Mouse (Mus musculus) kidney, adult 18-20 months (tissue): ENCODE measurements at regions not wholly inside any gene's neighbourhood (a gene's known extent, or its start where the extent isn't known, plus 50 kb on each side); places are given as distances from the start of the nearest gene placed in this dataset.
A peak's percentile ranks its signal among the peaks of the same experiment; 100 is the strongest.

Experiments
- DNase-seq: peaks from one replicate; pipeline ENCODE4 v3.0.0; 2021

DNA sequence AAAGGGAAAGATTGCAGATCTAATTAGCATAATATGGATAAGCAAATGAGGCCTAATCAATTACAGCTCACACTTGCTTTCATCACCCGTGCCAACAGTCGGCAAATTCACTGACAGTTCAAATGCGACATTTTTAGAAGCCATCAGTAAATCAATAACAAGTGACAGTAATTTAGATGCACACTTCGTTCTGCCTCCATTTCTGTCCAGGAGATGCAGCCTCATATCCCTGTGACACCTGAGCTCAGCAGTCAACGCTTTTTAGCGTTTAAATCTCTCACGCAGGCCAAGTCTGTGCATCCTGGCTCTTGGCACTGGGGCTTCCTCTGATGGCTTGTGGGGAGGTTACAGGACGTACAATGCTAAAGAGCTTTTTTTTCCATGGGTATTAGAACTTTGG is 218.0 kb downstream of the Nuf2 start:
- DNase-seq: no peak

DNA sequence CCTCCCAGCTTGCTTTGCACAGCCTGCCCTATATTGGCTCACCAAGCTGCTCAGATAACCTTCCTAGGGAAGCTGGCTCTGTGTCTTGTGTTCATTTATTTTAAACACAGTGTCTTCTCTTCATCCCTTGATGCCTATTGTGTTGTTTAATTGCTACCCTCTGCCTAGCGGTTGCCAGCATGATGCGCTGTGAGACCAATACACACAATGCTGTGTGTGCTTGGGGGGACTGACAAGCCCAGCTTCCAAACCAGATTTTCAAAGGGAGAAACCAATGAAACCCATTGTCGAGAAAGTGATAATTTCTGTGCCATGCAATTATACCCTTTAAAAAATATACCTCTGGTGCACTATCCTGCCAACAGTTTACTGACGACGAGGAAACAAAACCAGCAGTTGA is 247.8 kb downstream of the Nuf2 start:
- no peak for DNase-seq

DNA sequence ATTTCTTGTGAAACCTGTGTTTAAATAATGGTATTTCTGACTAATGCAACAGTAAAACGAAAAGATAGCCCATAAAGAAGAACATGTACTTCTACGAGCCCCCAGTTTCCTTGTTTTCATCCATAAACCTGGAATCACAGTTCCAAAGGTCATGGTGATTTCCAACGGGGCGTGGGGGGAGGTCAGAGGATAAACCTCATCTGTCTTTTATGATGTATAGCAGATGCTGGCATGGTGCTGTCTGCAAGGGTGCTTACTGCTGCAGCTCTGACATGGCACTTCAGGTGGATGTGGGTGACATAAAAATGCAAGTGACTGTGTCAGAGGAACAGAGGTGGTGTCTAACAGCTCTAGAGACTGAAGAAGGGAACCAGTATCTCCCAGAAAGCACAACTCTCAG is 260.5 kb downstream of the Nuf2 start:
- DNase-seq: no peak

DNA sequence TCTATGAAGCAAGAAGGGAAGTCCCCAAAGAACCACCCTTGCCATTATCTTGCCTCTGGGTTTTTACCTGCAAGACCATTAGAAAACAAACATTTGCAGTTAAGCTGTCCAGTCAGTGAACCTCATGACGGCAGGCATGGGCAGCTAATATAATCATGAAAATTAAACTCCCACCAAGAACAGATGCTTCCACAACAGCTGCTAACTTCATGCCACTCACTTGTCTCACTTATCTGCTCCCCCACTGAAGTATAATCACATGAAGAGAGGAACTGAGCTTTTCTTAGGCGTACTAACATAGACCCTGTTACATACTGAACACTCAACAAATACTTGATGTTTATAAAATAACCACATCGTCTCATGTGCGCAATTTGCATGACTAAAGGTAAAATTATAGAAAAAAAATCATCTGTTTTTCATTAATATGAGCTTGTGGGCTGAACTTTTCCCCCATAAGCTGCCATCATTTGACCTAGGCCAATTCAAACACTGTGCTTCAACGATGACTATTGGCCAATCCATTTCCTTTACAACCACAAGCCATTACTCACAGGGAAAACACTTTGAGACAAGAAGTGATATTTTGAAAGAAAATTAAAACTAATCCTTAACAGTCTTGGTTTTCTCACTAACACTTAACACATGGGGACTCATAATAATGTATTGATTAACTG is 267.1 kb downstream of the Nuf2 start:
- DNase-seq: no peak

DNA sequence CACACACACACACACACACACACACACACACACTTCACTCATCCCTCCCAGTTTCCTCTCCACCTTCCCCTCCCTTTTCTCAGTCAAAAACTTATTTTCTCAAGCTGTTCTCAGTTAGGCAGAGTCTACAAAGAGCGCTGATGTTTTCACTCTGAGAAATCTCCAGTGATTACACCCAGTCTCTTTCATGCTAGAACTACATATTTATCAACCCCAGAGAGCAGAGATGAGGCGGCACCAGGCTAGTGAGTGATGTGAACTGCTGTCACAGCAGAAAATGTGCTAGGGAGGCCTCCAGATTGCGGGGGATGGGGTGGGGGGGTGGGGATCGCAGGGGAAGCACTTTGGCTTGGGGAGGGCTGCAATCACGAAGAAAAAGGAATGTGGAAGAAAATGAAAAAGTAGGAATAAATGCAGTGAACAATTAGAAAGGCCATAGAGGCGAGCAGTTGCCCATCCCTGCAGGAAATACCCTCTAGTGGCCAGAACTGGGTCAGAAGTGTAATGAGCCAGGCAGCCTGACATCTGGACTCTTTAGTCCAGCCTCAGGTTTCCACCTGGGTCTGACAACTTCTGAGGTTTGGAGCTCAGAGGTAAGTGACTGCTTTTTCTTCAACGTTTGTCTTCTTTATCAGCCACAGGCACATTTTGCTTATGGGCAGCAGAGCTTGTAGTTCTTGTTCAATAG is 276.9 kb downstream of the Nuf2 start:
- DNase-seq: peak; percentile 8

DNA sequence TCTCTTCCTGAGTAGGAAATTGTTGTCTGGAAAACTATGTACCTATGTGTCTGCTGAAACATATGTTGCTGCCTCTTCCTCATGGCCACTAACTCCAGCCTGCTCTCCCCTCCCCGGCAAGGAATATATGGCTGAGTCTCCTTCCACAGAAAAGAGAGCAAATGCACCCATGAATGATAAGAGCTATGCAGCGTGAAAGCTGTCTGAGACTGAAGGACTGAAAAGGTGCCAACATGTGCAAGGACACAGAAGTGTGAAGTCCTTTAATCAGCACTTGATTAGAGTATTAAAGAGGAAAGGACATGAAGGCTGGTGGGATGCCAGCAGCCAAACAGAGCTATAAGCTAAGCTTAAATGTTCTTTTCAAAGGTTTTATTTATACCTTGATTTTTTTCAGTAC is 279.1 kb downstream of the Nuf2 start:
- DNase-seq: no peak

DNA sequence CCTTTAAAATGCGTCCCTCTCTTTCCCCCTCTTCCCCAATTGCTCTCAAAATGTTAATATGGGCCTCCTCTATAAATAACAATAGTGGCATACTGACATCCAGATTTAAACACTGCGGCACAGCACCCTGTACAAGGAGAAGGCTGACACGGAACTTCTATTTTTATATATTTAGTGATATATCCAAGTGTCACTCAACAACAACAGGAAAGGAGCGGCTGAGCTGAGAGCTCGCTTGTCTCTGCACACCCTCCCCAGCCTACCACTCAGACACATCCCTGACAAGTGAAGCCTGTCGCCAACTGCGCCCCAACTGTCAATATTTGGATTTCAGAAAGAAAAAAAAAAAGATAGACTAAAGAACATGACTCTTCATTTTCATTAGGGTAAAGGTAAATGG is 282.2 kb downstream of the Nuf2 start:
- DNase-seq: no peak

DNA sequence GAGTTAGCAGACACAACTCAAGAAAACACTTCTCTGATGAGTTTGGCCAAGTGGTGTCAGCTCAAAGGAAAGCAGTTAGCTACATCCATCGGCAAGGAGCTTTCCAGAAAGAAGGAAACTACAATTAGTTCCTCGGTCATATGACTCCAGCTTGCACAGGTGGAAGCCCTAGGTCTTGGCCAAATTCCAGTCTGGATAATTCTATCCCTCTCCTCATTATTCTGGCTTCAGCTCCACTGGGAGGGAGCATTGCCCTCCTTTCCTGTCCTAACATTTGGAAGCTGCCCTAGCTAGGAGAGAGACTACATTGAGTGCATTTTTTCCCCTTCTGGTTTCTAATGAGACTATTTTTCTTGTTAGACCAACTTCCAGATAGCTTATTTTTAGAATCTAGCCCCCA is 290.9 kb downstream of the Nuf2 start:
- no peak for DNase-seq

DNA sequence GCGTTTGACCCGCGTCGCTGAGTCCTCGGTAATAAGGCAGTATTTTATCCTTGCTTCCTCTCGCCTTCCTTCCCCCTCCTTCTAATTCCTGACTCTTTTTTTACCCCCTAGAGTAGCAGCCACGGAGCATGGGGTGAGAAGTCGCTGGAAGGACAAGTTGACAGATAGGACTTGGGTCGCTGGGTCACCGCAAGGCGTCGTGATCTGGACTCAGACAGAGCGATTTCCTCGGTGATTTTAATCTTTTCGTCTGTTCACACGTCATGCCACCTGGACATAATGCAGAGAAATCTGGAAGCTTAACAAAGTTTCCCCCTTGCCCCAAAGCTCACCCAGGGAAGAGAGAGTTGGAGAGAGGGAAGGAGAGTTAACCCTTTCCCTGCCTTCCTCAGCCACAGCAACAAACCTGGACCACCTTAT is 292.6 kb downstream of the Nuf2 start:
- peak; percentile 52 for DNase-seq

DNA sequence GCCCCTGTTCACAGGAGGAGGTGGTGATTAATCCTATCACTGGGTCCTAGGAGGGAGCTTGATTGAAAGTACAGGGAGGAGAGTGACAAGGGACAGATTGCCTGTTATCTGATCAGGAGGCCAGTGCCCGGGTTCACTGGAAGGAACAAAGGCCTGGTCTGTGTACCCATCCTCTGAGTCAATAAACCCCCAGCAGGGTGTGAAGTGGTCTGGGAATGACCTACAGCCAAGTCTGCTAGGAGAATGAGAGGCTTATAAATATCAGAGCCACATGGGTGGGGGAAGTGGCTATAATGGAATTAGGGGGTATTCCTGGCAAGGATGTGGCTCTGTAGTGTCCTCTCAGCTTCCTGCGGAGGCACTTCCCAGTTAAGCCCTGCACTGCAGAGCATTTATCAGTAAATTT is 296.0 kb downstream of the Nuf2 start:
- peak; percentile 33 for DNase-seq

DNA sequence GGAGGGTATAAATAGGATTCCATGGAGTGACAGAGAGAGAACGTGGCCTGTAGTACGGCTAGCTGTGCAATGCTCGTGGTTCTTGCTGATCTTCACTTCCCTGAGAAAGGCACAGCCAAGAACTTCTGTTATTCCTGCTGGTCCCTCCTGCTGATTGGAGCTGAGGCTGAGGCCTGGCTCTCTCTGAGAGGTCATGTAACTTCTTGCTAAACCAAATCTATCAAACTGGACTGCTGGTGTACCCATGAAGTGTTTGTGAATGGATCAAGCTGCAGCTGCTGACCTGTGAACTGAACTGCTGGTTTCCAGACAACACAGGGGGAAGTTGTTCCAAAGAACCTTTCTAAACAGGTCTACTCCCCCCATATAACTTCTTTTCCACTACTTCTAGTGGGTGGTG is 297.9 kb downstream of the Nuf2 start:
- no peak for DNase-seq

DNA sequence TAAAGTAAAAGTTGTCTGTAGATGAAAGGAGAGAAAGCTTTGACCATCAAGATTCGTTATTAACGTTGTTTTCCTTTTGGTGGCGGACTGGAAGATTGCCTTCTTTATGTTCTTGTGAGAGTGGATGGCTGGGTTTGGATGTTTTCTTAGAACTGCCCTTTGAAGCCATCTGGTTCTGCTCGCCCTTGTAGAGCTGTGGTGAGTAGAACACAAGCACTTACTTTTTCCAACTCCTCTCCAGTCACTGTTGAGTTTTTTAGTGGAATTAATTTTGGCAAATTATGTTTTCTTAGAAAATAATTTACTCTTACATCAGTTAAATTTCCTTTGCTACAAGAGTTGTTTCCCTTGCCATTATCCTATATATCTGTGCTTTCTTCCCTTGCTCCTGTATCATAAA is 301.2 kb downstream of the Nuf2 start:
- no peak for DNase-seq

DNA sequence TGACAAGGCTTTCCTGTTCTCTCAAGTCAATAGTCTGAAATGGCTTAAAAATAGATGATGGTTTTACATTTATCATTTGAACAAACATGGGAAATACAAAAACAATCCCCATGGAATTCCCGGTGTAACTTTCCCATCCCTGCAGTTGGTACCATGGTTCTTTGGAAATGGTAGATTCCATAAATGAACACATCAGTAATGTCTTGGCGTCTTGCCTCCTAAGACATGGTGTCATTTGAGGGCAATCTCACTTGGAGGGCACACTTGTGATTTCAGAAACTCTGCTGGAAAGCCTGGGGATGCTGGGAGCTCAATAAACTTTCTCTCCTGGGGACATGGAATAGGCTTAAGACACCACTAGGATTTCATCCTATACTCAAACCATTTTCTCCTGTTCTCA is 306.8 kb downstream of the Nuf2 start:
- no peak for DNase-seq

DNA sequence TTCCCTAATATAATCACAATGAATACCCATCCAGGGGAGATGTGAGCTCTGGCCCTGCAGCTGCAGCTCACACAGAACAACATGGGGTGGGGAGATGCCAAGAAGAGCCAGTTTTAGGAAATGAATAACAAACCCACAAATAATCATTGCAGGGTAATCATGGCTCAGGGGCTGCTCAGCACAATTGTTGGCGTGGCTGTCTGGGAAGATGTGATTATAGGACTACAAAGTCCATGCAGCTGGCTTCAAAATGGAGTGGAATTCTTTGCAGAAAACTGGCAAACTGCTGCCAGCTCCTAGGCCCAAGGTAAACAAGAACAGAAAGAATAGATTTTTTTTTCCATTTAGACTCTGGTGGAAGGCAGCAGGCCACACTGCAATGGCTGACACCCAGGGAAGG is 343.6 kb downstream of the Nuf2 start:
- no peak for DNase-seq

DNA sequence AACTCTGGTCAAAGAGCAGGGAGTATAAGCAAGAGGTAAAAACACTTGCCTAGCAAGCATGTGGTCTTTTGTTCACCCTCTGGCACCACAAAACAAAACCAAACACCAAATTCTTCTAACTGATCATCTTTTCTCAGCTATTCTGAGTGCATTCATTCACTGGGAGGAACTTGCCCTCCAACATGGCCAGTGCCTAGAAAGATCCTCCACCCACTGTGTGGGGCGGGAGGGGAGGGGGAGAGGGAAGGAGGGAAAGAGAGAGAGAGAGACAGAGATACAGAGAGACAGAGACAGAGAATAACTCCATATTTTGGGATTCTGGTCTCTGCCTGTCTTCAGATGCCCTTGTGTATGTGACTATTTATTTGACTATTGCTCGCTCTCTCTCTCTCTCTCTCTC is 360.9 kb downstream of the Nuf2 start:
- no peak for DNase-seq

DNA sequence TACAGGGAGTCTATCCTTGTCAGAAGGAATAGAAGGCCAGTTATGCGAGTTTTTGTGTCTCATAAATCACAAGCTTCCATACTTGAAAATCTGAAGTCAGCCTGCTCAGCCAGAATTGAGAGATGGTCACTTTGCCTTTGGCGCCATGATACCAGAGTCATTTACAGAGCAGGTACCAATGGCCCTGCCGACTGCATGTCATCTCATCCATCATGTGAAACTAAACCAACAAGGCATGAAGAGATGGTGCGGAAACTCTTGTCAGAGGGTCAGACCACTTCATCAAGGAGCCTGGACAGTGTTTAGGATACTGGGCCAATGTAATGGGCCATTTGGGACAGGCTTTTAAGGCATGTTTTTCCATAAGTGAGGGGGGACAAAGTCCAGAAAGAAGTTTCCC is 363.2 kb downstream of the Nuf2 start:
- DNase-seq: no peak

DNA sequence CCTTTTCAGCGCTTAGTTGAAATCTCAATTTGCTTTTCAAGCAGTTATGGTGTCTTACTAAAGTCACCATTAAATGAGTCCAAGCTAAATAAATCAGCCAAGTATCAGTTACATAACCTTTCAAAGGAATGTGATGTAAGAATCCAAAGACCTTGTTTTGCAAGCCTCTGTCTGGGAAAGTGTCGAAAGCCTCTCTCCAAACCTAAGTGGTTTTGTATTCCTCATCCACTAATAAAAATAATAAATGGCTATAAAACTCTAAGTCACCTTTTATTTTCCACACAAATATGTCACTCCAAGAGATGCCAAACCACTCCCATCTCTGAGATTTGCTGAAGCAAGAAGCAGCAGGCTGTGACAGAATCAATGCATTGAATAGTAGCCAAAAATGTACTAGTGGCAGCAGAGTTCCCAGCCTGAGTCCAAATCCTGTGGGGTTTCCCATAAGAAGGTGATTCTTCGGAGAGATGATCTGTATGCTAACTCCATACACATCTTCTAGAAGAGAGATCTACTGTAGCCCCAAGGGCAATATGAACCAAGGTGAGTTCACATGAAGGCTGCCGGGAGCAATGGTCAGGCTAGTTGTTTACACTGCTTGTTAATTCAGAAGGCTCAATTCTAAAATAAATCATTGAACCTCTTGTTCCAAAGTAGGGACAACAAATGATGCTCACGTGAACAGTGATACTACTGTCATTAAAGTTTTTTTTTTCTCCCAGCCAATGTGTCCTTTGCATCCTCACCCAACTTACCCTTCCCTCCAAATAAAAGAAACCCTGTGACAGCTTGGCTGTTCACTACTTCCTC is 365.0 kb downstream of the Nuf2 start:
- DNase-seq: peak; percentile 14

DNA sequence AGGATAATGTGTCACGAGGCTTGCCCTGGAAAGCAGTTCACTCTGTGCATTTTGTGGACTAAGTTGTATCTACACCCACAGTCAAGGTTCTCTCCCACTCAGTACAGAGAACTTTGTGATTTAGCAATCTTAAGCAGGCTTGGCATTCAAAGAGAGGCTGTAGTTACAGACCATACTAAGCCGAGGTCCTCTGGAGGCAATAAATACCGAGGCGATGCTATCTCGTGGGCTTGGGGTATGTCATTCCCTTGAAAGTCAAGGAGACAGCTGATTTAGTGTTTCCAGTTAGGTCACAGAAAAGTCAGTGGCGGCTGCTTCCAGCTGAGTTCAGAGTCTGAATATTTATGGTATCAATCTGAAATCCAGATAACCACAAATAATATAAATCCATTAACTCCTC is 370.4 kb downstream of the Nuf2 start:
- DNase-seq: peak; percentile 28

DNA sequence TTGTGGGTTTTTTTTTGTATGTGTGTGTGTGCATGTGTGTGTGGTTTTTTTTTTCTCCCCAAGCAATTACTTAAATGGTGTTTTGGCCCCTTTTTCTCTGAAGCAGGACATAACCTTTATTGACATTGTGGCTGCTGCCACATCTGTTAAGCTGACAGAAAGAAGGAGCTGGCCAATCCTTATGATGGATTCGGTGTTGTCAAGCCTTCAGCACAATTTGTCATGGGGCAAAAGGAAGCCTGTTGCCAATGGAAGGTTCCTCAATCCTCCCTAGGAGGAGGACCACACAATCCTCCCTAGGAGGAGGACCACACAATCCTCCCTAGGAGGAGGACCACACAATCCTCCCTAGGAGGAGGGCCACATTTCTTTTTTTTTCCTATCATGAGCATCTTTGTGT is 371.0 kb downstream of the Nuf2 start:
- no peak for DNase-seq

DNA sequence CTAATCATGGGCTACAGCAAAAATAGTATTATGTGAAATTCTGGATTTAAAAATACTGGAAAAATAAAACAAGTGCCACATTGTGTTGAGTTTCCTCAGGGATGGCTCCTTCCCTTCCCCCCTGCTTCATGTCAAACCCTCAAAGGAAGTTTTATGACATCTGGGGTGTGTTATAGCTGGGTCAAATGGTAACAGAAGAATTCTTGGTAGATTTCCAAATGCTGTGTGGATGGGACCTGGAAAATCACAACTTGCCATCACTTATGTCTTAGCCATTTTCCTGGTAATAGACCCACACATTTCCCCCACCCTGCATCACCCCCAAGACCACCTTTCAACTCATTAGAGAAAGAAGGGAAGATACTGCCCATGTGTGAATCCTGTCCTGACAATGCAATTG is 371.5 kb downstream of the Nuf2 start:
- DNase-seq: no peak

DNA sequence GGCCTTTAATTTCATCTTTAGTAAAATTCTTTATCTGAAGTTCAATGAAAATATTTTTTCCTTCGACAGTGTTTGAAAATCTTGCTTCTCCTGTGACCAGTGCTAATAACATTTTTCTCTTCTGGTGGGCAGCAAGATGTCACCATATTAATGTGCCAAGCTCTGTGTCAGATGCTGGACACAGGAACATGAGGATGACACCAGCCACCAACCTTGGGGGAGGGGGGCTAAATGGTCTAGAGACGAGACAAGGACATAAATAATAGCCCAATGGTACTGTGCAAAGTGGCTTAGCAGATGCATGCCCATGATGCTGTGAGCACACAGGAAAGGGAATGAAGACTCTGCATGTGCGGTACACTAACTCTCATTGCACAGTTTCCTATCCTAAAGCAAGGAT is 373.8 kb downstream of the Nuf2 start:
- DNase-seq: no peak

DNA sequence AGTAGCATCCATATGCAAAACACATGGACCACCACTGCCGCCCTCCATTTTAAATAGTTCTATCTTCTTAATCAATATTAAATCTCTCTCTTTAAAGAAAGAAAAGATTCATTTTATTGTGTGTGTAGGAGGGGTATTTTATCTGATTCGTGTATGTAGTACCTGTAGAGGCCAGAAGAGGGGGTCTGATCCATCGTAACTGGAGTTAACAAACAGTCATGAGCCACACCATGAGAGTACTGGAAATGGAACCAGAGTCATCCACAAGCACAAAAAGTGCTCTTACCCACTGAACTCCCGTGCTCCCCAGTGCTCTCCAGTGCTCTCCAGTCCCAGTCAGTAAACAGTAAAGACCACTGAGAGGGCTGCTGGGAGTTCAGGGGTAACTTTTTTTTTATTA is 374.4 kb downstream of the Nuf2 start:
- DNase-seq: no peak

DNA sequence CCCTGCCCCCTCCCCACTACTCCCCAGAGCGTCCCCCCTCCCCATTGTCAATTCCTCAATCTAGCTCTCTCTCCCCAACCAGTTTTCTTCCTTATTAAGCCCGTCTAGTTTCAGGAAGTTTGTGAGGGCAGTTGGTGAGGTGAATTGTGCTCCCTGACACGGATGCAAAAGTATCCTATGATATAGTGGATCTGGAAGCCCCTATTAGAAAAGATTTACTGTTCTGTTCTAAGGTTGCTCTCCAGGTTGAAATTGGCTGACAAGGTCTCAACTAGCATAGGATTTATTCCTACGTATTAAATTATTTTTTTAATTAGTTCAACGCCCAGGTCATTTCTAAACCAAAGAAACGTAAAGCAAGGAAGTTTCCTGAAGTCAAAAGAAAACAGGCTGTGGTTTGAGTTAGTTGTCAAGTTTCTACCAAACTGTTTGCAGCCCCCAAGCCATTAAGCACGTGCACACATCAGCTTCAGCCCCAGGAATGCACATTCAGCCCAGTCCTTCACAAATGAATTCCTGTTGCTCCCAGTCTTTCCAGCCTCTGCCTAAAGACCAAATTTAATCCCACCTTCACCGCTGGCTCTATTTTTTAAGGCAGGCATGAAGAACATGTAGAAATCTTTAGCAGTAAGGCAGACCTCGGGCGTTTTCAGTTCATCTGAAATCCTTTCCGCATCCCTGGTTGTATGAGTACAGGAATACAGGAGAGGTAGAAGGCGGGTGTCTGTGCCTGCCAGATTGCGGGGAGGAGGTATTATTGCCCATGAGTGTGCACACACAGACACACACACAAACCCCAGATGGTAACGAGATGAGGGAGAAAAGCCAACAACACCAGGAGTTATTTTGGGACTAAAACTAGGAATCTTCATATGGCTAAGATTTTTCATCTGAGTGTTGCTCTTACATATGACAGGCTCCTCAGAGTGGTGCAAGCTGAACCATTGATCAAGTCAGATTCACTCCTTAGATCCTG is 375.5 kb downstream of the Nuf2 start:
- no peak for DNase-seq
